Mouse (Mus musculus): ENCODE data around the gene Il9. TPM values are rescaled to one million over a fixed set of nuclear protein-coding genes. Genes with fewer than 3 reads are reported as not detected.

The Il9 gene
- polyA plus RNA-seq, 1 experiment from 2014 or later, result not detected

DNA sequence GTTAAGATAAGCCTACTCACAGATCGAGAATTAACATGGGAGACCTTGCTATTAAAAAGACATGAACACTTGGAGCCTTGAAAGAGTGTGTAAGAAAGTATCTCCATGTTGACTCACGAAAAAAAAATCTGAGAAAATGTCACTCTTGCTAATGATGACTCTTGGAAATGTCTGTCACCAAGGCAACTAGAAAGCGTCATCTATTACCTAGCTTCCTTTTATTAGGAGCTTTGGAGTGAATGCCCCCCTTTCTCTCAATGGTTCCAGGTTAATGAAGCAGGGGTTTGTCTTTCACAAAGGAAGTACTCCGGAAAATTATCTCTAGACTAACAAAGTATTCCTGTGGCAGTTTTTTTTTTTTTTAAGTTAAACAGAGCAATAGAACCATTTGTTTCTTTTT, 34.3 kb upstream of the Il9 start:
- Histone ChIP-seq H3K4me1 (ENCODE audit: control insufficient read depth, insufficient read depth, low read length) (no peaks in the 10 kb centered on the region), H3K4me2 (ENCODE audit: low read depth, low read length) (no peak overlapping the region), H3K27me3 (ENCODE audit: control insufficient read depth, insufficient read depth, low read length) (no peaks in the 10 kb centered on the region), H3K4me3 (ENCODE audit: low read depth, low read length) (no peak overlapping the region), H3K36me3 (ENCODE audit: control insufficient read depth, insufficient read depth, low read length) (no peaks in the 10 kb centered on the region), H3K27ac (ENCODE audit: low read depth, low read length) (no peak overlapping the region), H3K9ac (replicated peaks; ENCODE audit: low read depth, low read length) (no peak overlapping the region), H3K9me3 (ENCODE audit: control insufficient read depth, low read length) (no peaks in the 10 kb centered on the region)
- ATAC-seq (ENCODE audit: low read depth), result no peak
- 64% methylated on average over 4 of the region's 4 CpGs for WGBS

DNA sequence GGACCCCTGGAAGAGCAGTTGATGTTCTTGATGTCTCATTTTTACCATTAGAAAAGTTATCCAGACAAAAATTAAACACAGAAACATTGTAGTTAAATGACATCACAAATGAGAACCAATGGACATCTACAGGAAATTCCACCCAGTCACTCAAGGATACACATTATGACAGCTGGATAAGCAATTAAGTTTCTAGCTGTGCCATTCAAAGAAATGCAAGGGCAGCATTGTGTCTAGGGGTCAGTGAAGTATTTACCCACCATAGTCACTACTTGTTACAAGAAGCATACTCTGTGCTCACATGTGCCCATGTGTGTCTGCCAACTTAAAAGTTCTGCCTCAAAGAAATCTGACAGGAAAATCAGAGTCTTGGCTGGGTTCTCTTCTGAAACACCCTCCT, 31.5 kb upstream of the Il9 start:
- Histone ChIP-seq H3K36me3 (ENCODE audit: control insufficient read depth, insufficient read depth, low read length) (no peaks in the 10 kb centered on the region), H3K9ac (replicated peaks; ENCODE audit: low read depth, low read length) (no peak overlapping the region), H3K27me3 (ENCODE audit: control insufficient read depth, insufficient read depth, low read length) (no peaks in the 10 kb centered on the region), H3K4me2 (ENCODE audit: low read depth, low read length) (no peak overlapping the region), H3K27ac (ENCODE audit: low read depth, low read length) (no peak overlapping the region), H3K4me3 (ENCODE audit: low read depth, low read length) (no peak overlapping the region), H3K9me3 (ENCODE audit: control insufficient read depth, low read length) (no peaks in the 10 kb centered on the region), H3K4me1 (ENCODE audit: control insufficient read depth, insufficient read depth, low read length) (no peaks in the 10 kb centered on the region)
- no peak for ATAC-seq (ENCODE audit: low read depth)

DNA sequence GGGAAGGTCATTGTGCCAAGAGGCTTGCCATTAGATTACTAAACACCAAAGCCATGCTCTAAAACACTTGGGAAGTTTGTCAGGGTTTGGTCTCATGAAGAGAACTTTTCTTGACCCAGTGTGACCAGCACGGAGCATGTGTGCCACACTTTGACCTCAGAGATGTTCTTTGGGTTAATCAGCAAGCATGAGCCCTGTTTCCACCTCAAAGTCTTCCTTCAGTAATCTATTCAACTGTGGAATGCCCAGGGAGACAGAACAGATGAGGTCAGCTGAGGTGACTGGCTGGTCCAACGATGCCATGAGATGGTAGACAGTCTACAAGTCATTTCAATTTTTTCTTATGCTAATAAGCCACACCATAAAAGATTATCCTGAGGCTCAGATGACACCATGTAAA, 27.8 kb upstream of the Il9 start:
- H3K4me1 ChIP-seq (ENCODE audit: control insufficient read depth, insufficient read depth, low read length), result no peaks in the 10 kb centered on the region
- no peak for ATAC-seq (ENCODE audit: low read depth)
- no peaks in the 10 kb centered on the region for H3K9me3 ChIP-seq (ENCODE audit: control insufficient read depth, low read length)
- no peak overlapping the region for H3K4me2 ChIP-seq (ENCODE audit: low read depth, low read length)
- no peak overlapping the region for H3K27ac ChIP-seq (ENCODE audit: low read depth, low read length)
- H3K9ac ChIP-seq (replicated peaks; ENCODE audit: low read depth, low read length), result no peak overlapping the region
- H3K36me3 ChIP-seq (ENCODE audit: control insufficient read depth, insufficient read depth, low read length), result no peaks in the 10 kb centered on the region
- WGBS, result 79% methylated on average over 2 of the region's 2 CpGs
- H3K4me3 ChIP-seq (ENCODE audit: low read depth, low read length), result no peak overlapping the region
- H3K27me3 ChIP-seq (ENCODE audit: control insufficient read depth, insufficient read depth, low read length), result no peaks in the 10 kb centered on the region

DNA sequence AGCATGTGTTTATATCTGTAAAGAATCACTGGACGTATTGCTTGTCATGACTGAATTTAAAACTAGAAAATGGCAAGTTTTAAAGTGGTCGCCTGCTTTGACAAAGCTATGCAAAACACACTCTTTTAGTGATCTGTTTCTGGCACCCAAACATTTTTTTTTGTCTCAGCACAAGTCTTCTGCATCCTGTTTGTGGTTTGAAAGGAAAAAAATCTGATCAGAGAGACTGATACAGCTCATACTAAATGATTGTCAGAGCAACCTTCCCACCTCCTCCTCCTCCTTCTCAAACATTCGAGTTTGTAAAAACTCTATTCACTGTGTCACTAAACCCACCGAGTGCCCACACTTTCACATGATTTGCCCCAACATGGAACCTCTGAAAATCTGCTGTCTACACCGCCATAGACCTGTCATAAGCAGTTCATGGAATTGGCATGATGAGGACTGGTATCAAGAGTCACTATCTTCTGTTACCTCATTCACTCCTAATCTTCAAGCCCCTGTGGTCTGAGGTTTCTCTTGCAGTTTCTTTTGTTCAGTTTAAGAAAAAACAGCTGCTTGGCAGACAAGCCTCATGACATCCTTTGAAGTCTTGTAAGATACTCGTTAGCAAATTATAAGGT, 24.9 kb upstream of the Il9 start:
- Histone ChIP-seq H3K27me3 (ENCODE audit: control insufficient read depth, insufficient read depth, low read length) (no peaks in the 10 kb centered on the region), H3K9me3 (ENCODE audit: control insufficient read depth, low read length) (no peaks in the 10 kb centered on the region), H3K9ac (replicated peaks; ENCODE audit: low read depth, low read length) (no peak overlapping the region), H3K27ac (ENCODE audit: low read depth, low read length) (no peak overlapping the region), H3K36me3 (ENCODE audit: control insufficient read depth, insufficient read depth, low read length) (no peaks in the 10 kb centered on the region), H3K4me1 (ENCODE audit: control insufficient read depth, insufficient read depth, low read length) (no peaks in the 10 kb centered on the region), H3K4me3 (ENCODE audit: low read depth, low read length) (no peak overlapping the region), H3K4me2 (ENCODE audit: low read depth, low read length) (no peak overlapping the region)
- no peak for ATAC-seq (ENCODE audit: low read depth)
- WGBS, result 82% methylated on average over 6 of the region's 6 CpGs

DNA sequence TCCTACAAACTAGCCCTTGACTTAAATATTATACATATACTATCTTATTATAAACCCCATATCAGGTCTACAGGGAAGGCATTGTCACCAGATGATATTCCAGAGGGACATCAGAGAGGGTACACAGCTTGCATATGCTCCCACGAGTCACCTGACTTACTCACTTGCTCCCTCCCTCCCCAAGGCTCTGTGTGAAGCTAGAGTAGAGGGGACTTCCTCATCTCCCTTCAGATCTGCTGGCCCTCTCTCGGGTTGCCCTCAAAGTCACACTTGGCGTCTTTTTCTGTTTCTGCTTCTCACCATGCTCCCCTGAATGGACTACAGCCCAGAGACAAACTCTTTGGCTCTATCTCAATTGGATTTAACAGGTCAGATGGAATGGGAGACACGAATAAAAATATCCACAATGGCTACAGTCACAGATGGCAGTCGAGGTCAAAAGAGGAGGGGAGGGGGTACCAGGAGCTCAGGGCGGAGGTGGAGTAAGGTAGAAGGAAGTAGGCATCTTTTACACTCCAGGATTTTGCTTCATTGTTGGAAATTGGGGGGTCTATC, 19.9 kb upstream of the Il9 start:
- 70% methylated on average over 6 of the region's 6 CpGs for WGBS
- H3K4me2 ChIP-seq (ENCODE audit: low read depth, low read length), result no peak overlapping the region
- no peaks in the 10 kb centered on the region for H3K9me3 ChIP-seq (ENCODE audit: control insufficient read depth, low read length)
- no peak overlapping the region for H3K4me3 ChIP-seq (ENCODE audit: low read depth, low read length)
- H3K36me3 ChIP-seq (ENCODE audit: control insufficient read depth, insufficient read depth, low read length), result no peaks in the 10 kb centered on the region
- no peaks in the 10 kb centered on the region for H3K27me3 ChIP-seq (ENCODE audit: control insufficient read depth, insufficient read depth, low read length)
- no peak overlapping the region for H3K9ac ChIP-seq (replicated peaks; ENCODE audit: low read depth, low read length)
- H3K27ac ChIP-seq (ENCODE audit: low read depth, low read length), result no peak overlapping the region
- H3K4me1 ChIP-seq (ENCODE audit: control insufficient read depth, insufficient read depth, low read length), result no peaks in the 10 kb centered on the region
- ATAC-seq (ENCODE audit: low read depth), result no peak

DNA sequence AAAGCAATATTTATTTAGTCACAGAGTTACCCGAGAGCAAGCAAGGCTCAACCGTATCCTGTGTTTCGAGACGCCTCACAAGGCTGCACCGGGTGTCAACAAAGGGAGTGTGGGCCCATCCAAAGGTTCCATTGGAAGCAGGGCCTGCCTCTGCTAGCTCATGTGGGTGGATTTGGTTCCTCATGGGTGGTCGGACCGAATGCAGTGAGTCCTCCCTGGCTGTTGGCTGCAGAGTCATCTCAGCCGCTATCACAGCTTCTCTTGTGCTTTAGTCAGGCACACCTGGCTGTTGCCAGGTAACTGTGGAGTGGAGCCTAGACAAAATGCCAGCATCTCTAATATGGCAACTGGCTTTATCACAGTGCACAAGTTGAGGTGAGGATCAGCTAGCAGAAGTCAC, 18.6 kb upstream of the Il9 start:
- no peak overlapping the region for H3K9ac ChIP-seq (replicated peaks; ENCODE audit: low read depth, low read length)
- H3K27ac ChIP-seq (ENCODE audit: low read depth, low read length), result no peak overlapping the region
- H3K27me3 ChIP-seq (ENCODE audit: control insufficient read depth, insufficient read depth, low read length), result no peaks in the 10 kb centered on the region
- H3K4me1 ChIP-seq (ENCODE audit: control insufficient read depth, insufficient read depth, low read length), result no peaks in the 10 kb centered on the region
- ATAC-seq (ENCODE audit: low read depth), result no peak
- H3K9me3 ChIP-seq (ENCODE audit: control insufficient read depth, low read length), result no peaks in the 10 kb centered on the region
- H3K4me2 ChIP-seq (ENCODE audit: low read depth, low read length), result no peak overlapping the region
- no peak overlapping the region for H3K4me3 ChIP-seq (ENCODE audit: low read depth, low read length)
- 89% methylated on average over 8 of the region's 8 CpGs for WGBS
- H3K36me3 ChIP-seq (ENCODE audit: control insufficient read depth, insufficient read depth, low read length), result no peaks in the 10 kb centered on the region

DNA sequence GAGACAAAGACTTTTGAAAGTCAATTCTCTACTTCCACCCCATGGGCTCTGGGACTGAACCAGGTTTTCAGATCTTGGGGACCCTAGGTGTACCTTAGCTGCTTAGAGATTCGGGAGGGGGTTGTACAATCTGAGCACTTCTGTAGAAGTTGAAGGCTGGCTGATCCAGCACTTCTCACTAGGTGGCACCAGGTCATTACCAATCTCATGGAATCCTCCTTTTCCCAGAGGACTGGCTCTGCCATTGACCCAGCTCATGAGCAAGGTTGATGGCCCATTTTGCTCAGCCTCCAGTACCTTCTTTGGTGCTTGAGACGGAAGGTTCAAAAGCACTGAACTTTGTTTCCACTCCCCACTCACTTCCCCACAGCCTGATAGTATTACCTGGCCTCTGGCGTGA, 18.1 kb upstream of the Il9 start:
- Histone ChIP-seq H3K4me1 (ENCODE audit: control insufficient read depth, insufficient read depth, low read length) (no peaks in the 10 kb centered on the region), H3K4me3 (ENCODE audit: low read depth, low read length) (no peak overlapping the region), H3K27ac (ENCODE audit: low read depth, low read length) (no peak overlapping the region), H3K9ac (replicated peaks; ENCODE audit: low read depth, low read length) (no peak overlapping the region), H3K4me2 (ENCODE audit: low read depth, low read length) (no peak overlapping the region), H3K36me3 (ENCODE audit: control insufficient read depth, insufficient read depth, low read length) (no peaks in the 10 kb centered on the region), H3K27me3 (ENCODE audit: control insufficient read depth, insufficient read depth, low read length) (no peaks in the 10 kb centered on the region), H3K9me3 (ENCODE audit: control insufficient read depth, low read length) (no peaks in the 10 kb centered on the region)
- ATAC-seq (ENCODE audit: low read depth), result no peak
- 78% methylated on average over 3 of the region's 3 CpGs for WGBS

DNA sequence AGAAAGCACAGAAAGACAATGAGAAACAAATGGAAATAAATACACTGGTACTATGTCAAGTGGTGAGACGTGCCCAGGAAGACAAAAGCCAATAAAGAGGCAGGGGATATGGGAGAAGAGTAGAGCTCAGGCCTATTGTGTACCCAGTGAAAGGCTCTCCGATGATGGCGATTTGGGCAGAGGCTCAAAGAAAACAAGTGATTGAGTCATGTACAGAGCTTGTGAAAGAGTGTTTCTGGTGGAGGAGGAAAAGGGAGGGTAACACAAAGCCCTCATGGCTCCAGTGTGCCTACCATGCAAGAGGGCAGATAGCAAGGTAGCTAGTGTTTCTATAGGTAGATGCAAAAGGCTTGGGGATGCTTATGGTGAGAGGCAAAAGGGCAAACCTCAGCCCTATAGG, 12.4 kb upstream of the Il9 start:
- Histone ChIP-seq H3K9ac (replicated peaks; ENCODE audit: low read depth, low read length) (no peak overlapping the region), H3K9me3 (ENCODE audit: control insufficient read depth, low read length) (no peaks in the 10 kb centered on the region), H3K4me1 (ENCODE audit: control insufficient read depth, insufficient read depth, low read length) (no peaks in the 10 kb centered on the region), H3K27me3 (ENCODE audit: control insufficient read depth, insufficient read depth, low read length) (no peaks in the 10 kb centered on the region), H3K27ac (ENCODE audit: low read depth, low read length) (no peak overlapping the region), H3K4me2 (ENCODE audit: low read depth, low read length) (no peak overlapping the region), H3K36me3 (ENCODE audit: control insufficient read depth, insufficient read depth, low read length) (no peaks in the 10 kb centered on the region), H3K4me3 (ENCODE audit: low read depth, low read length) (no peak overlapping the region)
- 23% methylated on average over 3 of the region's 3 CpGs for WGBS
- no peak for ATAC-seq (ENCODE audit: low read depth)

DNA sequence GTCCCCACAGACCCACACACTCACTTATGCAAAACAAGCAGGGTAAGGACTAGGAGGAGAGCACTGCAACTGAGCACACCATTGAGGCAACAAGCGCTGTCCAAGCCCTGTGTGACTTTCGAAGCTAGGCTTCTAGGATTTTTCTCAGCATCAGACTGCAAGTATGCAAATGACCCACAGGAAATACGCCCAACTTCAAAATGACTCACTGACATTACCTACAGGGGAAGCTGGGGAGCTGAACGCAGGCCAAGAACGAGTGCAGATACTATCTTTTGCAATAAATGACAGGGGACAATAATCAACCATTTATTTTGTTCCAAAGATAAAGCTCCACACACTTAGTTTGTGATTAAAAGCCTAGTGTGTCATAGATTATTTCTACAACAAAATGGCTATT, 6.0 kb upstream of the Il9 start:
- no peaks in the 10 kb centered on the region for H3K4me1 ChIP-seq (ENCODE audit: control insufficient read depth, insufficient read depth, low read length)
- H3K4me3 ChIP-seq (ENCODE audit: low read depth, low read length), result no peak overlapping the region
- H3K9me3 ChIP-seq (ENCODE audit: control insufficient read depth, low read length), result no peaks in the 10 kb centered on the region
- H3K4me2 ChIP-seq (ENCODE audit: low read depth, low read length), result no peak overlapping the region
- no peaks in the 10 kb centered on the region for H3K36me3 ChIP-seq (ENCODE audit: control insufficient read depth, insufficient read depth, low read length)
- no peak overlapping the region for H3K27ac ChIP-seq (ENCODE audit: low read depth, low read length)
- no peaks in the 10 kb centered on the region for H3K27me3 ChIP-seq (ENCODE audit: control insufficient read depth, insufficient read depth, low read length)
- 79% methylated on average over 5 of the region's 5 CpGs for WGBS
- no peak overlapping the region for H3K9ac ChIP-seq (replicated peaks; ENCODE audit: low read depth, low read length)
- ATAC-seq (ENCODE audit: low read depth), result no peak

Data from neural tube, embryonic 14.5 days (tissue).